Mouse (Mus musculus) CD4-positive, CD25-positive, alpha-beta regulatory T cell, adult 9 weeks (primary cell): ENCODE results near the gene Olfr818. TPM values are rescaled to one million over a fixed set of nuclear protein-coding genes. Genes with fewer than 3 reads are reported as not detected.

Source experiments
- polyA plus RNA-seq: library from polyadenylated mRNA; unstranded; fragments of 100-300 nt; shearing (Covaris generic); gene quantifications from one replicate; pipeline ENCODE4 v1.2.1, GENCODE M21; 2017

Gene Olfr818
- polyA plus RNA-seq: not detected

GRCm38 (mm10) chr10:129949000-129949399, at the start of gene Olfr818:
TSS of gene Olfr818 (minus strand) at chr10:129949100.

GRCm38 (mm10) chr10:129984962-129985361, 36.1 kb upstream of the Olfr818 start, which contains the start of gene Gm10310:
TSS of gene Gm10310 (minus strand) at chr10:129985062.

GRCm38 (mm10) chr10:129976040-129976439, 27.1 kb upstream of the Olfr818 start, which contains the start of gene Olfr247:
TSS of gene Olfr247 (minus strand) at chr10:129976140.

GRCm38 (mm10) chr10:129967166-129967565, 18.3 kb upstream of the Olfr818 start, which contains the start of gene Olfr819:
TSS of gene Olfr819 (minus strand) at chr10:129967266.

GRCm38 (mm10) chr10:129915497-129915896, 33.4 kb downstream of the Olfr818 start, which contains the start of gene Olfr816:
TSS of gene Olfr816 (minus strand) at chr10:129915597.

GRCm38 (mm10) chr10:129905767-129906166, 43.1 kb downstream of the Olfr818 start, which contains the start of gene Olfr815:
TSS of gene Olfr815 (minus strand) at chr10:129905867.

Other genes starting within 250 kb of the Olfr818 start
- not detected for gene Olfr804, start 245.9 kb downstream of the Olfr818 start, polyA plus RNA-seq
- not detected for gene Olfr805, start 219.7 kb downstream of the Olfr818 start, polyA plus RNA-seq
- not detected for gene Olfr806, start 207.2 kb downstream of the Olfr818 start, polyA plus RNA-seq
- not detected for gene Olfr807, start 191.3 kb downstream of the Olfr818 start, polyA plus RNA-seq
- gene Olfr808, start 183.6 kb downstream of the Olfr818 start, polyA plus RNA-seq: not detected
- not detected for gene Olfr809, start 174.5 kb downstream of the Olfr818 start, polyA plus RNA-seq
- not detected for gene Olfr810, start 154.2 kb downstream of the Olfr818 start, polyA plus RNA-seq
- not detected for gene Olfr811, start 144.7 kb downstream of the Olfr818 start, polyA plus RNA-seq
- gene Olfr812, start 103.0 kb downstream of the Olfr818 start, polyA plus RNA-seq: not detected
- not detected for gene Olfr813, start 93.7 kb downstream of the Olfr818 start, polyA plus RNA-seq
- gene Olfr814, start 69.2 kb downstream of the Olfr818 start, polyA plus RNA-seq: not detected
- gene Olfr815, start 43.2 kb downstream of the Olfr818 start, polyA plus RNA-seq: not detected
- not detected for gene Olfr816, start 33.5 kb downstream of the Olfr818 start, polyA plus RNA-seq
- not detected for gene Olfr819, start 18.2 kb upstream of the Olfr818 start, polyA plus RNA-seq
- not detected for gene Olfr247, start 27.0 kb upstream of the Olfr818 start, polyA plus RNA-seq
- 0.06 TPM for gene Gm10310, start 36.0 kb upstream of the Olfr818 start, polyA plus RNA-seq
- not detected for gene Olfr820, start 63.5 kb upstream of the Olfr818 start, polyA plus RNA-seq
- gene Olfr821, start 81.2 kb upstream of the Olfr818 start, polyA plus RNA-seq: not detected
- not detected for gene Olfr822, start 122.1 kb upstream of the Olfr818 start, polyA plus RNA-seq
- not detected for gene Olfr823, start 166.3 kb upstream of the Olfr818 start, polyA plus RNA-seq
- not detected for gene Olfr824, start 180.9 kb upstream of the Olfr818 start, polyA plus RNA-seq
- gene Olfr825, start 217.7 kb upstream of the Olfr818 start, polyA plus RNA-seq: not detected
- gene Olfr826, start 235.1 kb upstream of the Olfr818 start, polyA plus RNA-seq: not detected